Mouse (Mus musculus): ENCODE measurements around the gene Fign. TPM values are rescaled to one million over a fixed set of nuclear protein-coding genes. Genes with fewer than 3 reads are reported as not detected.

Fign gene
- polyA plus RNA-seq, 1 experiment from 2014 or later, result 7.4 TPM

GRCm38 (mm10) chr2:64096721-64097411 lies 972 bp downstream of the Fign start:
- Histone ChIP-seq H3K4me3 (ENCODE audit: low read depth, low read length) (peak overlapping the region; percentile 68), H3K9ac (ENCODE audit: low read length) (peak overlapping the region; percentile 92), H3K27me3 (replicated peaks; ENCODE audit: control insufficient read depth, insufficient read depth, low read length) (peaks cover 4% of the 10 kb centered on the region; the same call in 1 of the 2 replicates), H3K36me3 (ENCODE audit: control insufficient read depth, insufficient read depth, low read length) (no peaks in the 10 kb centered on the region), H3K27ac (ENCODE audit: low read depth, low read length) (peak overlapping the region; percentile 97), H3K9me3 (replicated peaks; ENCODE audit: control insufficient read depth, low read length) (no peaks in the 10 kb centered on the region), H3K4me1 (ENCODE audit: control insufficient read depth, insufficient read depth, low read length) (peaks cover 6% of the 10 kb centered on the region), H3K4me2 (ENCODE audit: low read length) (peak overlapping the region; percentile 90)
- DNase-seq (ENCODE audit: low spot score) (peak; percentile 40), ATAC-seq (no peak)
- WGBS, result 1% methylated on average over 12 of the region's 12 CpGs

GRCm38 (mm10) chr2:64096176-64096575 lies 1.7 kb downstream of the Fign start:
- H3K9me3 ChIP-seq (replicated peaks; ENCODE audit: control insufficient read depth, low read length), result no peaks in the 10 kb centered on the region
- H3K27ac ChIP-seq (ENCODE audit: low read depth, low read length), result 0 out of 2 replicates have a peak overlapping the region, but pooled peaks have one; percentile 97
- DNase-seq (ENCODE audit: low spot score) (no peak), ATAC-seq (no peak)
- peak overlapping the region; percentile 30; the same call in 1 of the 2 replicates for H3K9ac ChIP-seq (ENCODE audit: low read length)
- H3K4me2 ChIP-seq (ENCODE audit: low read length), result peak overlapping the region; percentile 90
- H3K36me3 ChIP-seq (ENCODE audit: control insufficient read depth, insufficient read depth, low read length), result no peaks in the 10 kb centered on the region
- peak overlapping the region; percentile 68 for H3K4me3 ChIP-seq (ENCODE audit: low read depth, low read length)
- peaks cover 4% of the 10 kb centered on the region; the same call in 1 of the 2 replicates for H3K27me3 ChIP-seq (replicated peaks; ENCODE audit: control insufficient read depth, insufficient read depth, low read length)
- 39% methylated on average over 5 of the region's 5 CpGs for WGBS
- peaks cover 6% of the 10 kb centered on the region for H3K4me1 ChIP-seq (ENCODE audit: control insufficient read depth, insufficient read depth, low read length)

GRCm38 (mm10) chr2:64095561-64095960 lies 2.3 kb downstream of the Fign start:
- ATAC-seq (no peak), DNase-seq (ENCODE audit: low spot score) (peak; percentile 43)
- Histone ChIP-seq H3K4me1 (ENCODE audit: control insufficient read depth, insufficient read depth, low read length) (peaks cover 6% of the 10 kb centered on the region), H3K4me3 (ENCODE audit: low read depth, low read length) (peak overlapping the region; percentile 68), H3K4me2 (ENCODE audit: low read length) (peak overlapping the region; percentile 90), H3K36me3 (ENCODE audit: control insufficient read depth, insufficient read depth, low read length) (no peaks in the 10 kb centered on the region), H3K27ac (ENCODE audit: low read depth, low read length) (0 out of 2 replicates have a peak overlapping the region, but pooled peaks have one; percentile 10), H3K27me3 (replicated peaks; ENCODE audit: control insufficient read depth, insufficient read depth, low read length) (peaks cover 4% of the 10 kb centered on the region; the same call in 1 of the 2 replicates), H3K9ac (ENCODE audit: low read length) (peak overlapping the region; percentile 48; the same call in 1 of the 2 replicates), H3K9me3 (replicated peaks; ENCODE audit: control insufficient read depth, low read length) (no peaks in the 10 kb centered on the region)
- 26% methylated on average over 5 of the region's 5 CpGs for WGBS

GRCm38 (mm10) chr2:64093087-64093486 lies 4.8 kb downstream of the Fign start:
- H3K27ac ChIP-seq (ENCODE audit: low read depth, low read length), result no peak overlapping the region

GRCm38 (mm10) chr2:64083853-64084427 lies 13.9 kb downstream of the Fign start:
- no peak for DNase-seq (ENCODE audit: low spot score)
- H3K9ac ChIP-seq (ENCODE audit: low read length), result no peak overlapping the region
- H3K4me3 ChIP-seq (ENCODE audit: low read depth, low read length), result no peak overlapping the region
- H3K27ac ChIP-seq (ENCODE audit: low read depth, low read length), result no peak overlapping the region
- H3K4me1 ChIP-seq (ENCODE audit: control insufficient read depth, insufficient read depth, low read length), result peaks cover 5% of the 10 kb centered on the region; the same call in 1 of the 2 replicates
- no peaks in the 10 kb centered on the region for H3K9me3 ChIP-seq (replicated peaks; ENCODE audit: control insufficient read depth, low read length)
- ATAC-seq, result no peak
- WGBS, result 82% methylated on average over 5 of the region's 5 CpGs
- no peaks in the 10 kb centered on the region for H3K27me3 ChIP-seq (replicated peaks; ENCODE audit: control insufficient read depth, insufficient read depth, low read length)
- no peaks in the 10 kb centered on the region for H3K36me3 ChIP-seq (ENCODE audit: control insufficient read depth, insufficient read depth, low read length)
- no peak overlapping the region for H3K4me2 ChIP-seq (ENCODE audit: low read length)

More at GRCm38 (mm10) chr2:64093087-64093486, 4.8 kb downstream of the Fign start:
- Histone ChIP-seq H3K27me3 (replicated peaks; ENCODE audit: control insufficient read depth, insufficient read depth, low read length) (peaks cover 4% of the 10 kb centered on the region; the same call in 1 of the 2 replicates), H3K4me3 (ENCODE audit: low read depth, low read length) (no peak overlapping the region), H3K9ac (ENCODE audit: low read length) (no peak overlapping the region), H3K36me3 (ENCODE audit: control insufficient read depth, insufficient read depth, low read length) (no peaks in the 10 kb centered on the region), H3K4me1 (ENCODE audit: control insufficient read depth, insufficient read depth, low read length) (peaks cover 6% of the 10 kb centered on the region), H3K4me2 (ENCODE audit: low read length) (peak overlapping the region; percentile 12; the same call in 1 of the 2 replicates), H3K9me3 (replicated peaks; ENCODE audit: control insufficient read depth, low read length) (no peaks in the 10 kb centered on the region)
- DNase-seq (ENCODE audit: low spot score) (no peak), ATAC-seq (no peak)
- WGBS, result 70% methylated on average over 6 of the region's 6 CpGs

GRCm38 (mm10) chr2:64079765-64080164 lies 18.1 kb downstream of the Fign start:
- Histone ChIP-seq H3K27ac (ENCODE audit: low read depth, low read length) (peak overlapping the region; percentile 61), H3K4me2 (ENCODE audit: low read length) (no peak overlapping the region), H3K27me3 (replicated peaks; ENCODE audit: control insufficient read depth, insufficient read depth, low read length) (peaks cover 7% of the 10 kb centered on the region; the same call in 1 of the 2 replicates), H3K9ac (ENCODE audit: low read length) (no peak overlapping the region), H3K4me1 (ENCODE audit: control insufficient read depth, insufficient read depth, low read length) (peaks cover 32% of the 10 kb centered on the region), H3K36me3 (ENCODE audit: control insufficient read depth, insufficient read depth, low read length) (no peaks in the 10 kb centered on the region), H3K4me3 (ENCODE audit: low read depth, low read length) (no peak overlapping the region), H3K9me3 (replicated peaks; ENCODE audit: control insufficient read depth, low read length) (no peaks in the 10 kb centered on the region)
- ATAC-seq (peak; percentile 80), DNase-seq (ENCODE audit: low spot score) (peak; percentile 77)
- 5% methylated on average over 4 of the region's 4 CpGs for WGBS

- Histone ChIP-seq H3K27ac (ENCODE audit: low read depth, low read length) (no peak overlapping the region), H3K4me2 (ENCODE audit: low read length) (no peak overlapping the region), H3K9ac (ENCODE audit: low read length) (no peak overlapping the region), H3K4me3 (ENCODE audit: low read depth, low read length) (no peak overlapping the region), H3K27me3 (replicated peaks; ENCODE audit: control insufficient read depth, insufficient read depth, low read length) (peaks cover 7% of the 10 kb centered on the region; the same call in 1 of the 2 replicates), H3K4me1 (ENCODE audit: control insufficient read depth, insufficient read depth, low read length) (peaks cover 37% of the 10 kb centered on the region), H3K36me3 (ENCODE audit: control insufficient read depth, insufficient read depth, low read length) (no peaks in the 10 kb centered on the region), H3K9me3 (replicated peaks; ENCODE audit: control insufficient read depth, low read length) (no peaks in the 10 kb centered on the region)
- DNase-seq (ENCODE audit: low spot score) (no peak), ATAC-seq (no peak)
- WGBS, result 78% methylated on average over 3 of the region's 3 CpGs
Observed at GRCm38 (mm10) chr2:64078551-64078950, 19.3 kb downstream of the Fign start.

GRCm38 (mm10) chr2:64077846-64078245 lies 20.0 kb downstream of the Fign start:
- no peak overlapping the region for H3K9ac ChIP-seq (ENCODE audit: low read length)
- H3K9me3 ChIP-seq (replicated peaks; ENCODE audit: control insufficient read depth, low read length), result no peaks in the 10 kb centered on the region
- DNase-seq (ENCODE audit: low spot score), result no peak
- no peak for ATAC-seq
- H3K36me3 ChIP-seq (ENCODE audit: control insufficient read depth, insufficient read depth, low read length), result no peaks in the 10 kb centered on the region
- H3K27ac ChIP-seq (ENCODE audit: low read depth, low read length), result no peak overlapping the region
- peaks cover 7% of the 10 kb centered on the region; the same call in 1 of the 2 replicates for H3K27me3 ChIP-seq (replicated peaks; ENCODE audit: control insufficient read depth, insufficient read depth, low read length)
- H3K4me1 ChIP-seq (ENCODE audit: control insufficient read depth, insufficient read depth, low read length), result peaks cover 37% of the 10 kb centered on the region
- 71% methylated on average over 2 of the region's 2 CpGs for WGBS
- no peak overlapping the region for H3K4me2 ChIP-seq (ENCODE audit: low read length)
- H3K4me3 ChIP-seq (ENCODE audit: low read depth, low read length), result no peak overlapping the region
